Mouse (Mus musculus) liver, postnatal 0 days (tissue): ENCODE measurements at regions not wholly inside any gene's neighbourhood (a gene's known extent, or its start where the extent isn't known, plus 50 kb on each side); places are given as distances from the start of the nearest gene placed in this dataset.

Experiments used
- ATAC-seq: fragments of 200-750 bp; cut with Nextera tagmentation; 2 replicates; pipeline ENCODE4 v1.8.0; 2017; ENCODE audit warnings: mild to moderate bottlenecking, moderate library complexity
- DNase-seq: peaks from one replicate; pipeline ENCODE4 v3.0.0-alpha.2; 2016
- H3K27ac ChIP-seq: fragments of 300-500 bp; sonication (generic); 2 replicates; pipeline ENCODE4 v1.5.1; 2014; ENCODE audit warnings: antibody characterized with exemption, moderate library complexity, mild to moderate bottlenecking, low read depth
- H3K27me3 ChIP-seq: fragments of 300-500 bp; sonication (generic); 2 replicates; pipeline ENCODE4 v1.6.1; 2014; ENCODE audit warnings: low read length, control low read depth, mixed read lengths; ENCODE audit not compliant: insufficient read depth
- H3K36me3 ChIP-seq: fragments of 300-500 bp; sonication (generic); replicated peaks from 2 replicates; pipeline ENCODE4 v1.6.1; 2014; ENCODE audit warnings: mild to moderate bottlenecking, control low read depth, low read length, moderate library complexity, mixed read lengths; ENCODE audit not compliant: insufficient read depth
- H3K4me1 ChIP-seq: fragments of 300-500 bp; sonication (generic); 2 replicates; pipeline ENCODE4 v1.6.1; 2014; ENCODE audit warnings: antibody characterized with exemption, mild to moderate bottlenecking, control low read depth; ENCODE audit not compliant: insufficient read depth
- H3K4me2 ChIP-seq: fragments of 300-500 bp; sonication (generic); 2 replicates; pipeline ENCODE4 v1.6.1; 2014; ENCODE audit warnings: low read depth, mild to moderate bottlenecking, low read length, moderate library complexity, mixed read lengths
- H3K4me3 ChIP-seq: fragments of 300-500 bp; sonication (generic); 2 replicates; pipeline ENCODE4 v1.5.1; 2014; ENCODE audit warnings: low read depth, low read length
- H3K9ac ChIP-seq: fragments of 300-500 bp; sonication (generic); replicated peaks from 2 replicates; pipeline ENCODE4 v1.6.1; 2014; ENCODE audit warnings: mild to moderate bottlenecking, moderate library complexity
- H3K9me3 ChIP-seq: fragments of 300-500 bp; sonication (generic); 2 replicates; pipeline ENCODE4 v1.6.1; 2016; ENCODE audit warnings: mild to moderate bottlenecking, control low read depth, low read length, mixed read lengths
- CTCF ChIP-seq: sonication (generic); IDR thresholded peaks from 2 replicates; pipeline ENCODE4 v1.5.1; 2016; ENCODE audit warnings: antibody characterized with exemption, low read depth
- EP300 ChIP-seq: IDR thresholded peaks from 2 replicates; pipeline ENCODE4 v1.6.1; 2016; ENCODE audit warnings: antibody characterized with exemption, low read depth, mild to moderate bottlenecking
- WGBS: fragments of 180-500 bp; shearing (Covaris S2); extraction: QIAGEN DNeasy Blood & Tissue Kit; methylation state at CpG from one replicate; pipeline ENCODE4 v1.1.7; 2014; ENCODE audit not compliant: insufficient replicate concordance; 5-methylcytosine and 5-hydroxymethylcytosine counted together

- H3K9ac ChIP-seq = no peak overlapping the region
- no peak overlapping the region for H3K4me3 ChIP-seq
- ATAC-seq = no peak
- 59% methylated on average over 3 of the region's 3 CpGs for WGBS
- DNase-seq = no peak
- TF ChIP-seq EP300 (no peak), CTCF (no peak)
- no peaks in the 10 kb centered on the region for H3K27me3 ChIP-seq
- no peaks in the 10 kb centered on the region for H3K4me1 ChIP-seq
- no peaks in the 10 kb centered on the region for H3K9me3 ChIP-seq
- no peaks in the 10 kb centered on the region for H3K36me3 ChIP-seq
- no peak overlapping the region for H3K4me2 ChIP-seq
- H3K27ac ChIP-seq = no peak overlapping the region
Observed at GRCm38 (mm10) chr3:59451084-59451483, 106.9 kb upstream of the Igsf10 start.

DNA sequence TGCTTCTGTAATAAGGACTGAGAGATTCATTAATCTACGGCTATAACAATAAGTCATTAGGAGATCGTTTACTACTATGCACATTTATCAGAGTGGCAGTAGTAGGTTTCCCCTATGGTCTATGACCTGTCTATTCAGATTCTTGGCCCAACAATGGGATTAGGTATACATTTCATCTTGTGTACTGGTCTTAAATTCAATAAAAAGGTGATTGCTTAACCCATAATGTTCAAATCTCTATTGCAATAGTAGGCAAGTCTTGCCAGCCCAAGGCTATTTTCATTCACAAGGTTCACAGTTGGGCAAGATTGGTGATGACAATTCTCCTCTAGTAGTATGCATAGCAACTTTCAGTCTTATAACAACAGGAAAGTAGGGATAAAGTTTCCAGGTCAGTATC, 79.4 kb upstream of the Igsf10 start:
- ATAC-seq (no peak), DNase-seq (no peak)
- Histone ChIP-seq H3K36me3 (no peaks in the 10 kb centered on the region), H3K9ac (no peak overlapping the region), H3K27ac (no peak overlapping the region), H3K4me2 (no peak overlapping the region), H3K4me3 (no peak overlapping the region), H3K9me3 (no peaks in the 10 kb centered on the region), H3K4me1 (no peaks in the 10 kb centered on the region), H3K27me3 (no peaks in the 10 kb centered on the region)
- TF ChIP-seq CTCF (no peak), EP300 (no peak)
- 85% methylated on average over 2 of the region's 2 CpGs for WGBS

- H3K4me1 ChIP-seq = no peaks in the 10 kb centered on the region
- no peaks in the 10 kb centered on the region for H3K27me3 ChIP-seq
- WGBS = 75% methylated on average over 1 of the region's 1 CpGs
- no peaks in the 10 kb centered on the region for H3K9me3 ChIP-seq
- no peak overlapping the region for H3K4me3 ChIP-seq
- H3K27ac ChIP-seq = no peak overlapping the region
- TF ChIP-seq CTCF (no peak), EP300 (no peak)
- no peak for DNase-seq
- no peak overlapping the region for H3K9ac ChIP-seq
- no peak for ATAC-seq
- no peaks in the 10 kb centered on the region for H3K36me3 ChIP-seq
- no peak overlapping the region for H3K4me2 ChIP-seq
Observed at GRCm38 (mm10) chr3:59409131-59409530, 64.9 kb upstream of the Igsf10 start.

DNA sequence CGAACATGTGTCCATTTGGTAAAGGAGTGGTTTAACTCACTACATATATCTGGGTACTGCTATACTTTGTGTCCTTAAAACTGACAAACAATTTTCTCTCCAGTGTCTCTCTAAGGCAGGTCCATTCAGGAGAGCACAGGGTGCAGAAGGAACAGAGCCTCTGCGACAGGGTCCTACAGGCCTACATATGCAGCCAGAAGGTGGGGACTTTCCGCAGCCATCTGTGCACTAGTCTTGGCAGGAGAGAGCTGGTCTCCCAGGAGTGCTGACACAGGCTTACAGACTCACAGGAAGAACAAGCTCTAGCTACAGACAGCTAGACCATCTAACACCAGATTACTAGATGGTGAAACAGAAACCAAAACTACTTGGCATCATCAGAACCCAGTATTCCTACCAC, 61.8 kb upstream of the Igsf10 start:
- H3K27ac ChIP-seq = no peak overlapping the region
- TF ChIP-seq CTCF (no peak), EP300 (no peak)
- DNase-seq (no peak), ATAC-seq (no peak)
- H3K4me2 ChIP-seq = no peak overlapping the region
- H3K36me3 ChIP-seq = no peaks in the 10 kb centered on the region
- no peaks in the 10 kb centered on the region for H3K9me3 ChIP-seq
- no peaks in the 10 kb centered on the region for H3K27me3 ChIP-seq
- WGBS = 83% methylated on average over 3 of the region's 3 CpGs
- no peaks in the 10 kb centered on the region for H3K4me1 ChIP-seq
- no peak overlapping the region for H3K9ac ChIP-seq
- H3K4me3 ChIP-seq = no peak overlapping the region

DNA sequence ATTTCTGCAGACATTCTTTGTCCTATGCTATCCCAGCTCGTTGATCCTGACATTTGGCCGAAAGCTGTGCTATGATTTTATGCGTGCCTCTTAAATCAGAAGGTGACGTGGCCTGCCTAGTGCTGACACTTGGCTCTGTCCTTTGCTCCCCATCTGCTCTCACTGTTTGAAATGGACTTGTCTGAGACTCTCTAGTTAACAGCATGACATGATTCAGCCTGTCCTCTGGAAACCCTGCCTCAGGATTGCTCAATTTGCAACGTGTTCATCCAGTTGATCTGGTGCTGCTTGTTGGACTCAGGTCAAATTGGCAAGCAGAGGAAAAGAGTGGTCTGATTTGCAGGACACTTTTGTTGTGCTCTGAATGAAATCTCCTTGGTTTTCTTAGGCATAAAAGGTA, 57.7 kb upstream of the Igsf10 start:
- Histone ChIP-seq H3K36me3 (no peaks in the 10 kb centered on the region), H3K9ac (no peak overlapping the region), H3K4me1 (no peaks in the 10 kb centered on the region), H3K9me3 (no peaks in the 10 kb centered on the region), H3K27ac (no peak overlapping the region), H3K27me3 (no peaks in the 10 kb centered on the region), H3K4me2 (no peak overlapping the region), H3K4me3 (no peak overlapping the region)
- DNase-seq (peak; percentile 13), ATAC-seq (peak; percentile 29; the same call in 1 of the 2 replicates)
- 71% methylated on average over 5 of the region's 5 CpGs for WGBS
- TF ChIP-seq CTCF (no peak), EP300 (no peak)

DNA sequence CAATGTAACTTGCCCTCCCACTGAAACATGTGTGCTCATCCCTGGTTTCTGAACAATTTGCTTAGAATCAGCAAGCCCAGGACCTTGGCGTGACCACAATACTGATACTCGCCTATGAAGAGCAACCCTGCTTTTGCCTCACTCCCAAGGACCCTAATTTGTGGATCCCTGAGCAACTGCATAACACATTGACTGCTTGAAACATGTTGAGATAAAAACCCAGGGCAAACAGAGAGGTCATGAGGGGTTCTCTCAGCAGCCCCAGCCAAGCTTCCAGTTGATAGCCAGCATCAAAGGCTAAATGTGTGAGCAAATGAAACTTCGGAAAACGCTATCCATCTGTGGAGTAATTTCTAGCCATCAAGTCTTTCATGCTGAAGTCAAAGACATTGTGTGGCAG, 57.2 kb upstream of the Igsf10 start:
- Histone ChIP-seq H3K36me3 (no peaks in the 10 kb centered on the region), H3K9me3 (no peaks in the 10 kb centered on the region), H3K4me2 (no peak overlapping the region), H3K4me1 (no peaks in the 10 kb centered on the region), H3K27ac (no peak overlapping the region), H3K27me3 (no peaks in the 10 kb centered on the region), H3K9ac (no peak overlapping the region), H3K4me3 (no peak overlapping the region)
- TF ChIP-seq EP300 = no peak
- no peak for TF ChIP-seq CTCF
- DNase-seq = no peak
- WGBS = 84% methylated on average over 4 of the region's 4 CpGs
- ATAC-seq = no peak
